Mouse (Mus musculus): ENCODE data around the gene Kcnc2. TPM values are rescaled to one million over a fixed set of nuclear protein-coding genes. Genes with fewer than 3 reads are reported as not detected.

Gene Kcnc2
- polyA plus RNA-seq, 1 experiment: 0.09 TPM

- TF ChIP-seq POLR2A (IDR thresholded peaks at IDR 0.05; ENCODE audit: low read depth, low read length) (no peak), CTCF (IDR thresholded peaks at IDR 0.05; ENCODE audit: extremely low read depth, insufficient read length, insufficient replicate concordance, low read depth, low read length) (no peak)
- Histone ChIP-seq H3K4me1 (ENCODE audit: control insufficient read depth, insufficient read depth, insufficient read length, low read length) (no peaks in the 10 kb centered on the region), H3K36me3 (ENCODE audit: control insufficient read depth, insufficient read depth, low read length) (no peaks in the 10 kb centered on the region), H3K4me3 (ENCODE audit: low read depth, low read length) (no peak overlapping the region), H3K27me3 (ENCODE audit: control insufficient read depth, insufficient read depth, low read length) (no peaks in the 10 kb centered on the region), H3K27ac (ENCODE audit: insufficient read depth, low read depth, low read length) (no peak overlapping the region)
- WGBS: 78% methylated on average over 3 of the region's 3 CpGs
Measured at GRCm38 (mm10) chr10:112357669-112358362, 86.9 kb downstream of the Kcnc2 start.

DNA sequence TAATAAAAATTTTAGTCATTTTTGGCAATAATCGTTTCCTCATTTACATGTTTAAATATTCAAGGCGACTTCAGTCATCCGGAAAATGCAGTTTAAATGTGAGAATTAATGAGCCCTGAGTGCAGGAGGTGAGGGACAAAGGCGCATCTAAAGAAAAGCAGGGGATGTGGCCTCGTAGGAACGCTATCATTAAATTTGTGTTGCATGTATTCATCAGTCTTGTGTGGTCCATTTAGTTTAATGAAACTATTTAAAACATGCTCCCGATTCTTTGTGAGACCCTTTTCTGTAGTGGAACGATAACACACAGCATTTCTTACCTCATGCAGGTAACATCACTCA is 87.4 kb downstream of the Kcnc2 start:
- H3K27me3 ChIP-seq (ENCODE audit: control insufficient read depth, insufficient read depth, low read length): no peaks in the 10 kb centered on the region
- no peak overlapping the region for H3K4me3 ChIP-seq (ENCODE audit: low read depth, low read length)
- H3K36me3 ChIP-seq (ENCODE audit: control insufficient read depth, insufficient read depth, low read length): no peaks in the 10 kb centered on the region
- no peaks in the 10 kb centered on the region for H3K4me1 ChIP-seq (ENCODE audit: control insufficient read depth, insufficient read depth, insufficient read length, low read length)
- no peak for TF ChIP-seq POLR2A (IDR thresholded peaks at IDR 0.05; ENCODE audit: low read depth, low read length)
- no peak for TF ChIP-seq CTCF (IDR thresholded peaks at IDR 0.05; ENCODE audit: extremely low read depth, insufficient read length, insufficient replicate concordance, low read depth, low read length)
- 85% methylated on average over 8 of the region's 8 CpGs for WGBS
- no peak overlapping the region for H3K27ac ChIP-seq (ENCODE audit: insufficient read depth, low read depth, low read length)

- 77% methylated on average over 5 of the region's 5 CpGs for WGBS
- H3K27ac ChIP-seq (ENCODE audit: insufficient read depth, low read depth, low read length): no peak overlapping the region
- TF ChIP-seq POLR2A (IDR thresholded peaks at IDR 0.05; ENCODE audit: low read depth, low read length) (no peak), CTCF (IDR thresholded peaks at IDR 0.05; ENCODE audit: extremely low read depth, insufficient read length, insufficient replicate concordance, low read depth, low read length) (no peak)
- H3K4me3 ChIP-seq (ENCODE audit: low read depth, low read length): no peak overlapping the region
- H3K4me1 ChIP-seq (ENCODE audit: control insufficient read depth, insufficient read depth, insufficient read length, low read length): no peaks in the 10 kb centered on the region
- no peaks in the 10 kb centered on the region for H3K27me3 ChIP-seq (ENCODE audit: control insufficient read depth, insufficient read depth, low read length)
- H3K36me3 ChIP-seq (ENCODE audit: control insufficient read depth, insufficient read depth, low read length): no peaks in the 10 kb centered on the region
Measured at GRCm38 (mm10) chr10:112360704-112361103, 89.8 kb downstream of the Kcnc2 start.

DNA sequence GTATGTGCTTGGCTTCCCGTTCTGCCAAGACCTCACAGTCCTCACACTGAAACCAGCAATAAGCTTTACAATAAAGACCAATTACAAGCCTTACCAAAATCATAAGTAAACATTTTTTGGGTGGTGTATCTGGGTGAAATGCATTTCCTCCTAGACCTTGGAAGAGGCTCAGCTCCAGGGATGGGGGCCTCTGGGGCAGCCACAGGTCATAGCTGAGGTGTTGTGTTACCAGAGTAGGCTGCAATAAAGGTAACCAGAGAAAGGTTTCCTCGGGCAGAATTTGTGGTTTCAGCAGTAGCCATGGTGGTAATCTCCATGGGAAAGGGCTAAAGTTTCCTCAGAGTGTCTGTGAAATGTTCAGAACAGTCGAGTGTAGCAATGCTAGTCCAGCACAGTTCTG is 97.4 kb downstream of the Kcnc2 start:
- Histone ChIP-seq H3K36me3 (ENCODE audit: control insufficient read depth, insufficient read depth, low read length) (no peaks in the 10 kb centered on the region), H3K4me3 (ENCODE audit: low read depth, low read length) (no peak overlapping the region), H3K27me3 (ENCODE audit: control insufficient read depth, insufficient read depth, low read length) (no peaks in the 10 kb centered on the region), H3K27ac (ENCODE audit: insufficient read depth, low read depth, low read length) (no peak overlapping the region), H3K4me1 (ENCODE audit: control insufficient read depth, insufficient read depth, insufficient read length, low read length) (no peaks in the 10 kb centered on the region)
- 59% methylated on average over 3 of the region's 3 CpGs for WGBS
- TF ChIP-seq POLR2A (IDR thresholded peaks at IDR 0.05; ENCODE audit: low read depth, low read length) (no peak), CTCF (IDR thresholded peaks at IDR 0.05; ENCODE audit: extremely low read depth, insufficient read length, insufficient replicate concordance, low read depth, low read length) (no peak)

DNA sequence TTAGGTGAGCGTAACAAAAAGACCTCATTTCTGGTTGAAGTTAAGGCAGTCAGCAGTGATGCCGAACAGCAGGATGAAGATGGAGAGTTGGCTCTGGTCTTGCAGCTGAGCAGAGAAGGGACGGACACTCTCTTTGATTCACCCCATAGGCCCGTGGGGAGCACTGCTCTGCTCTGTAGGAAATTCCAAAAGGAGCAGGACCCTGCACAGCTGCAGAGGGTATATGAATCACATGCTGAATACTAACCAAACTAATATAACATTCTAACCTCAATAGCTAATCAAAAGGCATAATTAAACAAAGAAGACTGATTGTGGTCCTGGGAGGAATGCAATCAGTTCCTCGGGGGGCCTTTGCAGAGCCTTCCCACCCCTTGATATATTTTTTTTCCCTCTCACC is 106.2 kb downstream of the Kcnc2 start:
- H3K27ac ChIP-seq (ENCODE audit: insufficient read depth, low read depth, low read length): no peak overlapping the region
- H3K4me3 ChIP-seq (ENCODE audit: low read depth, low read length): no peak overlapping the region
- H3K27me3 ChIP-seq (ENCODE audit: control insufficient read depth, insufficient read depth, low read length): no peaks in the 10 kb centered on the region
- TF ChIP-seq POLR2A (IDR thresholded peaks at IDR 0.05; ENCODE audit: low read depth, low read length) (no peak), CTCF (IDR thresholded peaks at IDR 0.05; ENCODE audit: extremely low read depth, insufficient read length, insufficient replicate concordance, low read depth, low read length) (no peak)
- H3K36me3 ChIP-seq (ENCODE audit: control insufficient read depth, insufficient read depth, low read length): no peaks in the 10 kb centered on the region
- WGBS: 79% methylated on average over 5 of the region's 5 CpGs
- no peaks in the 10 kb centered on the region for H3K4me1 ChIP-seq (ENCODE audit: control insufficient read depth, insufficient read depth, insufficient read length, low read length)

- H3K36me3 ChIP-seq (ENCODE audit: control insufficient read depth, insufficient read depth, low read length): no peaks in the 10 kb centered on the region
- H3K27ac ChIP-seq (ENCODE audit: insufficient read depth, low read depth, low read length): no peak overlapping the region
- H3K27me3 ChIP-seq (ENCODE audit: control insufficient read depth, insufficient read depth, low read length): no peaks in the 10 kb centered on the region
- no peaks in the 10 kb centered on the region for H3K4me1 ChIP-seq (ENCODE audit: control insufficient read depth, insufficient read depth, insufficient read length, low read length)
- 66% methylated on average over 6 of the region's 6 CpGs for WGBS
- no peak overlapping the region for H3K4me3 ChIP-seq (ENCODE audit: low read depth, low read length)
- no peak for TF ChIP-seq POLR2A (IDR thresholded peaks at IDR 0.05; ENCODE audit: low read depth, low read length)
- no peak for TF ChIP-seq CTCF (IDR thresholded peaks at IDR 0.05; ENCODE audit: extremely low read depth, insufficient read length, insufficient replicate concordance, low read depth, low read length)
Measured at GRCm38 (mm10) chr10:112378465-112378864, 107.5 kb downstream of the Kcnc2 start.

- Histone ChIP-seq H3K4me1 (ENCODE audit: control insufficient read depth, insufficient read depth, insufficient read length, low read length) (no peaks in the 10 kb centered on the region), H3K4me3 (ENCODE audit: low read depth, low read length) (no peak overlapping the region), H3K36me3 (ENCODE audit: control insufficient read depth, insufficient read depth, low read length) (no peaks in the 10 kb centered on the region), H3K27me3 (ENCODE audit: control insufficient read depth, insufficient read depth, low read length) (no peaks in the 10 kb centered on the region), H3K27ac (ENCODE audit: insufficient read depth, low read depth, low read length) (no peak overlapping the region)
- 83% methylated on average over 6 of the region's 6 CpGs for WGBS
- no peak for TF ChIP-seq CTCF (IDR thresholded peaks at IDR 0.05; ENCODE audit: extremely low read depth, insufficient read length, insufficient replicate concordance, low read depth, low read length)
- no peak for TF ChIP-seq POLR2A (IDR thresholded peaks at IDR 0.05; ENCODE audit: low read depth, low read length)
Measured at GRCm38 (mm10) chr10:112380590-112380989, 109.7 kb downstream of the Kcnc2 start.

Data from small intestine, adult 2 months (tissue).